Mouse (Mus musculus) common myeloid progenitor, adult 5-6 weeks (primary cell): Measurements from ENCODE around the gene Madcam1. TPM values are rescaled to one million over a fixed set of nuclear protein-coding genes. Genes with fewer than 3 reads are reported as not detected.

Source experiments
- ATAC-seq: replicated peaks from 2 replicates; pipeline ENCODE4 v1.8.0; 2016; ENCODE audit warnings: low read depth, mild to moderate bottlenecking, moderate TSS enrichment, inconsistent platforms; ENCODE audit not compliant: poor library complexity, severe bottlenecking
- total RNA-seq: library from RNA; stranded (forward); fragments of 200-1000, 187-1606 nt; gene quantifications from 2 replicates; pipeline ENCODE4 v1.2.3, GENCODE M21; 2017

The Madcam1 gene
- total RNA-seq, 1 experiment from 2014 or later, result not detected

- ATAC-seq, result no peak
These were observed 692 bp downstream of the Madcam1 start for GRCm38 (mm10) chr10:79665051-79665450.

- ATAC-seq, result no peak
These were observed 2.1 kb downstream of the Madcam1 start for GRCm38 (mm10) chr10:79666493-79666892.

- no peak for ATAC-seq
These were observed 3.7 kb downstream of the Madcam1 start for GRCm38 (mm10) chr10:79668076-79668475.

- ATAC-seq, result peak; percentile 83
These were observed 4.6 kb downstream of the Madcam1 start, which contains the start of gene Tpgs1 for GRCm38 (mm10) chr10:79668771-79669575. Gene Tpgs1, plus strand, starts transcription at chr10:79669369.

- peak; percentile 27 for ATAC-seq
These were observed 5.3 kb downstream of the Madcam1 start for GRCm38 (mm10) chr10:79669576-79670057.

- ATAC-seq, result no peak
These were observed 5.9 kb downstream of the Madcam1 start for GRCm38 (mm10) chr10:79670071-79670888.

- no peak for ATAC-seq
These were observed 7.2 kb downstream of the Madcam1 start for GRCm38 (mm10) chr10:79671396-79672087.

- no peak for ATAC-seq
These were observed 7.7 kb downstream of the Madcam1 start for GRCm38 (mm10) chr10:79672088-79672455.

GRCm38 (mm10) chr10:79673054-79673453 is 8.7 kb downstream of the Madcam1 start:
- ATAC-seq, result no peak

- no peak for ATAC-seq
These were observed 11.1 kb downstream of the Madcam1 start for GRCm38 (mm10) chr10:79675346-79676035.

GRCm38 (mm10) chr10:79680606-79681495 is 16.5 kb downstream of the Madcam1 start:
- ATAC-seq, result peak; percentile 3

- ATAC-seq, result peak; percentile 77
These were observed 17.4 kb downstream of the Madcam1 start, which contains the start of gene Cdc34 for GRCm38 (mm10) chr10:79681591-79682245. Gene Cdc34, plus strand, starts transcription at chr10:79682195.

- no peak for ATAC-seq
These were observed 18.2 kb downstream of the Madcam1 start for GRCm38 (mm10) chr10:79682551-79682915.

- 0 out of 2 replicates have a peak, but pooled peaks have one; percentile 11 for ATAC-seq
These were observed 18.7 kb downstream of the Madcam1 start for GRCm38 (mm10) chr10:79682916-79683582.

- ATAC-seq, result no peak
These were observed 19.6 kb downstream of the Madcam1 start for GRCm38 (mm10) chr10:79683726-79684640.

GRCm38 (mm10) chr10:79684770-79685600 is 20.6 kb downstream of the Madcam1 start:
- no peak for ATAC-seq
